Mouse (Mus musculus) embryo, embryonic 10.5 days (tissue): Measurements from ENCODE around the gene Fam177a.
A peak's percentile ranks its signal among the peaks of the same experiment; 100 is the strongest.
"Not testable (repeated sequence)": the region's sequence is repeated elsewhere in the genome, so short reads cannot be mapped to it uniquely, and the experiment has no call there.

Experiments used
- DNase-seq: peaks from one replicate; pipeline ENCODE4 v3.0.0-alpha.2; 2015; ENCODE audit warnings: low spot score

Fam177a gene

DNA sequence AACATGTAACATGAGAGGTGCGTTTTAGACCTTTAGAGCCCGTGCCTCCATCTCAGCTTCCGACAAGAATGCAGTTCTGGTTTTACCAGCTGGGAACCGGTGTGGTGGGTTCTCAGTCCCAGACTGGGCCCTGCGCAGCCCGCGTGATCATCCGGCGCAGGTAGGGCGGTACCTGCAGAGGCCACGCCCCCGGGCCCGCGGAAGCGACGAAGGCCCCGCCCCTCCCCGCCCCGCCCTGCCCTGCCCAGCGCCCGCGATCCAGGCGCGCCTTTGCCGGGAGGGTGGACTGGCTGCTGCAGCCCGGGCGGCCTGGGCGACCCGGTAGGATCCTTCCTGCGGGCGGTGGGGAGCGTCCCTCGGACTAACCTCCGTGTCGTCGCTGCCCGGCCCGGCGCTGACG is at the start of gene Fam177a:
Fam177a (plus strand) TSS at position 228 of the 400 bp plus-strand sequence.
- not testable (repeated sequence) for DNase-seq

DNA sequence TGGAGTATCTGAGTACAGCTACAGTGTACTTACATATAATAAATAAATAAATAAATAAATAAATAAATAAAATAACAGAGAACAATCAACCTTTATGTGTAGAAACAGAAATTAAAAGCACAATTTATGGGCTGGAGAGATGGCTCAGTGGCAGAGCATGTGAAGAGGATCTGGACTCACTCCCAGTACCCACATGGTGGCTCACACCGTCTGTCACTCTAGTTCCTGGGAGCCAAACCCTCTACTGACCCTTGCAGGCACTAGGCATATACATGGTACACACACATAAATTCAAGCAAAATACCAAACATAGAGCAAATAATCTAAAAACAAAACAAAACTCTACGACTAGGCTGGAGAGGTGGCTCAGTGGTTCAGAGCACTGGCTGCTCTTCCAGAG is 49.0 kb upstream of the Fam177a start:
- DNase-seq = no peak

- not testable (repeated sequence) for DNase-seq
Observed at GRCm38 (mm10) chr12:55078706-55079105, 45.6 kb upstream of the Fam177a start.

DNA sequence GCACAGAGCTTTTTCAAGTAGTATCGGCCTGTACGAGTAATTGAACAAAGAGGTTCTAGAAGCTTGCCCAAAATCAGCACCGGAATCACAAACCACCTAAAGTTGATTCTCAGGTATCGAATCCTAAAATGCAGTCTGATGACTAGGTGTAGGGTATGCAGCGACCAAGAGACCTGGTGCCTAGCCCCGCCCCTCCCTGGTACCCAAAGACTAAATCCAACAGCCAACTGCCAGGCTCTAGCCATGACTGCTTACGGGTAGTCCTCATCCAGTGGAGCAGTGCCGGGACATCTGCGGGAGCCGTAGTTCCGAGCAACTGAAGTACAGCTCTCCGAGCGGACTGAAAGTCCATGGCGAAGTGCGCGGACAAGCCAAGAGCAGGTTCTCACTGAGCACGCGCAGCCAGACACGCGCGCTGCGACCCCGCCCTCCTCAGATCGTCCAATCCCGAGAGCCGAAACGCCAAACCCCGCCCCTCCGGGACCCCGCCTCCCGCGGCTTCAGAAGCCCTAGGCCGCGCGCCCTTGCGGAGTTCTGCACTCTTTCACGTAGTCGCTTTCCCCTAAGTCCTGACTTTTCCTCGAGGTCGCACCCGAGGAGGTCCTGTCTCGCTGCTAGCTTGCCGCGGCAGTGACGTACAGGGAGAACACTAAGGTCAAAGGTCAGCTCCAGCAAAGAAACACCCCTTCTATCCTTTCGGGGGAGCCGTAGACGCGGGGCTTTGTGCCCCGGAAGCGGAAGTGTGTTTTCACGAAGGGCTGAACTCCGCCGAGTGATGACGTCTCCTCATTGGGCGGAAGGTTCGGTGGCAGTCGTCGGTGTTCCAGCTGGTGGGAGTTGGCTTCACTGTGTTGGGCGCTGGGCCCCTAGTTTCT is 44.3 kb upstream of the Fam177a start, which contains the start of the genes 2700097O09Rik and Srp54a:
2700097O09Rik (minus strand) TSS at position 385 of the 875 bp plus-strand sequence.
Srp54a (plus strand) TSS at position 537 of the 875 bp plus-strand sequence.
- DNase-seq = peak; percentile 97

DNA sequence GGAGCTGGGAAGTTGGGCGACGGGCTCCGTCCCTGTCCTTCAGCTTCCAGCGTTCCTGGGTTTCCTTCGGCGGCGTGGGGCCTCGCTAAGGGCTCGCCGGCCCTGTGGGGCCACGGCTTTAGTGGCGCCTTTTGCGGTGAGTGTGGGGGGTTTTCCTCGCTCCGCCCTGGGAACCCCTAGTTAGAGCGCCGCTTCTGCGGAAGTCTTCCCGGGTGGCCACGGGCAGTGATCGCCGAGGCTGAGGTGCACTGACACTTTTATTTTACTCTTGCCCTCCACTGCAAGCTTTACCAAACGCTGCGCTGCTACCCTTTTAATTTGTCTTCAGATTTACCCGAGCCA is 43.7 kb upstream of the Fam177a start:
- DNase-seq = not testable (repeated sequence)

DNA sequence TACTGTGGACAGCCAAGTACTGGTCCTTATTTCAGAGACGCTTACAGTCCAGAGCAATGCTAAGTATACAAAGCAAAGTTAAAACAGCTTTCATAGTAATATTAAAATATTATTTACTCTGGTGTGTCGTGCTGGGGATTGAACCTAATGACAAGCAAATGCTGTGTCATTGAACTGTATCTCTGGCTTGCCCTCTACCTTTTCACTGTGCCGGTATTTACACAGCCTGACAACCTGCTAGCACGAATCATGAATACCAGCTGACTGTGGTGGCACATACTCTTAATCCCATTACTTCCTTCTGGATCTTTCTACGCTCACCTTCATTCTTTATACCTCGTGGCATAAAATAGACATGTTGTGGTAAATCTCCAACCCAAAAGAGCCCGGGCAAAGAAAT is 32.1 kb upstream of the Fam177a start:
- not testable (repeated sequence) for DNase-seq

GRCm38 (mm10) chr12:55112616-55113015 is 11.7 kb upstream of the Fam177a start:
- DNase-seq = not testable (repeated sequence)

DNA sequence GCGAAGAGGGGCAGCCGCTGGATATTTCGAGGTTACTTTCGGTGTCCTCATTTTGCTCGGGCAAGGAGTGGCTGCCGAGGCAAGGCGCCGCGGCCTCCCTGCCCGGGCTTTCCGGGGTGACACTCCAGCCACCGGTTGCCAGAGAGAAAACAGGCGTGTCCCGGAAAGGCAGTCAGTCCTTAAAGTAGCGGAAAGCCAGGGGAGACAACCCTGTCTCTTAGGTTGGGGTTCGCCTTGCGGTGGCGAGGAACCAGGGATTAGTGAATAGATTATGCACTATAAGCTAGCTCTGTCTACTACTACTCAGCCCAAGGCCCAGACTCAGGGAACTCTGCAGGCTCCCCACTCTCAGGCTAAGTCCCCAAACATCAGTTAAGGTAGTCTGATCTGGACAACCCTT is 462 bp downstream of the Fam177a start:
- DNase-seq = not testable (repeated sequence)

DNA sequence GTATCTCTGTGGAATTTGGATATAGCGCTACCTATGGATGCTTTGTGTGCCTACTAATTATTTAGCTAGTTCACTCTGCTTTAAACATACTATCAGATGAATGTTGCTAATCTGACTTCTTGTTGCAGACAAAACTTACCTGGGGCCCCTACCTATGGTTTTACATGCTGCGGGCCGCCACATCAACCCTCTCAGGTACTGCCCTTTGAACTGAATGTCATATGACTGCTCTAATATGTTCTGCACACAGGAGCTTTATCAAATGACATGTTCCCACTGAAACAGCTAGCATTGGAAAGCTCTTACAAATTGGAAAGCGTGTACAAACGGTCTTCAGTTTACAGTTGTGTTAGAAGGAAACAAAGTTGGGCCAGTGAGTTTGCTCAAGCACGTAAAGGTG is 11.3 kb downstream of the Fam177a start:
- DNase-seq = not testable (repeated sequence)

- not testable (repeated sequence) for DNase-seq
Observed at GRCm38 (mm10) chr12:55137859-55138258, 13.6 kb downstream of the Fam177a start.

GRCm38 (mm10) chr12:55154559-55155448 is 30.5 kb downstream of the Fam177a start, which contains the start of gene Srp54b:
Srp54b (plus strand) TSS chr12:55155104.
- DNase-seq = not testable (repeated sequence)

GRCm38 (mm10) chr12:55155449-55155783 is 31.1 kb downstream of the Fam177a start:
- DNase-seq = not testable (repeated sequence)

DNA sequence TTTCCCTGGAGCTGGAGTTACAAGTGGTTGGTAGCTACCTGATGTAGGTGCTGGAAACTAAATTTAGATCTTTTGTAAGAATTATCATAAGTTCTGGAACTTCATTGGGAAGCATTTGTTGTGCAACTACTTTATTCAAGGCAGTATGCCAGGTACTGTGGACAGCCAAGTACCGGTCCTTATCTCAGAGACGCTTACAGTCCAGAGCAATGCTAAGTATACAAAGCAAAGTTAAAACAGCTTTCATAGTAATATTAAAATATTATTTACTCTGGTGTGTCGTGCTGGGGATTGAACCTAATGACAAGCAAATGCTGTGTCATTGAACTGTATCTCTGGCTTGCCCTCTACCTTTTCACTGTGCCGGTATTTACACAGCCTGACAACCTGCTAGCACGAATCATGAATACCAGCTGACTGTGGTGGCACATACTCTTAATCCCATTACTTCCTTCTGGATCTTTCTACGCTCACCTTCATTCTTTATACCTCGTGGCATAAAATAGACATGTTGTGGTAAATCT is 42.8 kb downstream of the Fam177a start:
- DNase-seq = not testable (repeated sequence)

DNA sequence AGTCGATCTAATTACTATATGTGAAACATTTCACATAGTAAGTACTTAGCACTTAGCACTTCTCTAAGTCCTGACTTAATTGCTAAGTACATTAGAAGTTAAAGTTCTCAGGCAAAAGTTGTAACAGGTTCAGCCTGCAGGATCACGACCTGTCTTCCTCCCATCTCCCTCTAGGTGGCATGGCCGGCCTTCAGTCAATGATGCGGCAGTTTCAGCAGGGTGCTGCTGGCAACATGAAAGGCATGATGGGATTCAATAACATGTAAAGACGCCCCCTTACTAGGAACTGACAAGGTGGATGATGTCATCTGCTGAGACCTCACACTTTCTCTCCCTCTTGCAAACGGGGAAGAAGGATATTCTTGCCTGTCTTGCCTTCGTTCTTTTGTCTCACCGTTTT is 63.4 kb downstream of the Fam177a start:
- DNase-seq = not testable (repeated sequence)

GRCm38 (mm10) chr12:55189127-55189526 is 64.9 kb downstream of the Fam177a start:
- DNase-seq = not testable (repeated sequence)
